Mouse (Mus musculus): ENCODE results near the gene Tlr9. TPM values are rescaled to one million over a fixed set of nuclear protein-coding genes. Genes with fewer than 3 reads are reported as not detected.

Gene Tlr9
- total and polyA plus RNA-seq, 3 experiments, result not detected

- Histone ChIP-seq H3K27me3 (ENCODE audit: control insufficient read depth in 1 of 2, insufficient read depth in 2 of 2, low read length in 2 of 2) (no peaks in the 10 kb centered on the region), H3K79me2 (ENCODE audit: control insufficient read depth, insufficient read depth, low read length, poor library complexity) (peaks cover 18% of the 10 kb centered on the region), H3K4me1 (ENCODE audit: control insufficient read depth in 1 of 2, insufficient read depth in 2 of 2, low read length in 2 of 2) (peaks cover 9 to 35% of the 10 kb centered on the region in 2 experiments), H3K4me3 (ENCODE audit: control insufficient read depth in 1 of 2, insufficient read depth in 1 of 2, low read depth in 2 of 2, low read length in 2 of 2) (peak overlapping the region; percentile 58 to 67), H3K36me3 (ENCODE audit: control insufficient read depth in 1 of 2, insufficient read depth in 2 of 2, low read length in 2 of 2) (peaks cover 0 to 19% of the 10 kb centered on the region in 2 experiments; a peak in 2 of 4 replicates), H3K9ac (ENCODE audit: control insufficient read depth, low read depth, low read length, poor library complexity, severe bottlenecking) (peak overlapping the region; percentile 60), H3K9me3 (replicated peaks; ENCODE audit: insufficient read depth, low read length) (no peaks in the 10 kb centered on the region), H3K27ac (ENCODE audit: control insufficient read depth, low read depth, low read length) (peak overlapping the region; percentile 58)
- no peak for TF ChIP-seq ZNF384 (IDR thresholded peaks at IDR 0.05; ENCODE audit: low read depth, low read length)
- TF ChIP-seq MAFK (IDR thresholded peaks at IDR 0.05; ENCODE audit: borderline replicate concordance, low read depth, low read length), result peak; percentile 96
- no peak for TF ChIP-seq ELF1 (IDR thresholded peaks at IDR 0.05; ENCODE audit: low read depth, low read length)
- DNase-seq (ENCODE audit: low read depth, low spot score), result no peak
These were observed 20.5 kb upstream of the Tlr9 start for GRCm38 (mm10) chr9:106201895-106202294.

GRCm38 (mm10) chr9:106202819-106203636 lies 19.4 kb upstream of the Tlr9 start, which contains the start of gene Twf2:
TSS of gene Twf2 (plus strand) at chr9:106203108.
- H3K27me3 ChIP-seq (ENCODE audit: control insufficient read depth in 1 of 2, insufficient read depth in 2 of 2, low read length in 2 of 2), result no peaks in the 10 kb centered on the region
- peak within 1 kb of the TSS; percentile 62 for H3K9ac ChIP-seq (ENCODE audit: control insufficient read depth, low read depth, low read length, poor library complexity, severe bottlenecking)
- H3K4me1 ChIP-seq (ENCODE audit: control insufficient read depth in 1 of 2, insufficient read depth in 2 of 2, low read length in 2 of 2), result peaks cover 9 to 35% of the 10 kb centered on the region in 2 experiments
- H3K27ac ChIP-seq (ENCODE audit: control insufficient read depth, low read depth, low read length), result peak within 1 kb of the TSS; percentile 58
- peaks cover 18% of the 10 kb centered on the region for H3K79me2 ChIP-seq (ENCODE audit: control insufficient read depth, insufficient read depth, low read length, poor library complexity)
- no peaks in the 10 kb centered on the region for H3K9me3 ChIP-seq (replicated peaks; ENCODE audit: insufficient read depth, low read length)
- peak within 1 kb of the TSS; percentile 67 to 88 for H3K4me3 ChIP-seq (ENCODE audit: control insufficient read depth in 1 of 2, insufficient read depth in 1 of 2, low read depth in 2 of 2, low read length in 2 of 2)
- H3K36me3 ChIP-seq (ENCODE audit: control insufficient read depth in 1 of 2, insufficient read depth in 2 of 2, low read length in 2 of 2), result peaks cover 0 to 19% of the 10 kb centered on the region in 2 experiments; a peak in 2 of 4 replicates
- DNase-seq (ENCODE audit: low read depth, low spot score), result peak; percentile 94
- TF ChIP-seq SIN3A (IDR thresholded peaks at IDR 0.05; ENCODE audit: low read length) (peak; percentile 48), HCFC1 (IDR thresholded peaks at IDR 0.05; ENCODE audit: low read depth, low read length) (peak; percentile 67), MAX (IDR thresholded peaks at IDR 0.05; ENCODE audit: low read length) (no peak; the same call in 1 of the 2 replicates), MAFK (IDR thresholded peaks at IDR 0.05; ENCODE audit: borderline replicate concordance, low read depth, low read length) (no peak), EP300 (IDR thresholded peaks at IDR 0.05; ENCODE audit: low read depth in 1 of 2, low read length in 2 of 2) (no peak), POLR2A (IDR thresholded peaks at IDR 0.05; ENCODE audit: control insufficient read depth in 1 of 2, insufficient read depth in 1 of 2, low read depth in 1 of 2, low read length in 2 of 2, poor library complexity in 1 of 2) (peak; percentile 60 to 73), GABPA (IDR thresholded peaks at IDR 0.05; ENCODE audit: low read depth, low read length) (no peak), ZC3H11A (IDR thresholded peaks at IDR 0.05; ENCODE audit: low read depth, low read length) (no peak), SMC3 (IDR thresholded peaks at IDR 0.05; ENCODE audit: low read depth, low read length) (no peak), KAT2A (conservative IDR thresholded peaks at IDR 0.05; ENCODE audit: low read depth, low read length) (no peak), MEF2A (IDR thresholded peaks at IDR 0.05; ENCODE audit: extremely low read depth, insufficient replicate concordance, low read depth, low read length, poor library complexity, severe bottlenecking) (no peak), CTCF (IDR thresholded peaks at IDR 0.05 in 2 of 3, conservative IDR thresholded peaks at IDR 0.05 in 1 of 3; ENCODE audit: control insufficient read depth in 1 of 3, insufficient read depth in 1 of 3, low read depth in 2 of 3, low read length in 3 of 3, poor library complexity in 1 of 3, severe bottlenecking in 1 of 3) (no peak), TAL1 (IDR thresholded peaks at IDR 0.05; ENCODE audit: low read length) (no peak), UBTF (IDR thresholded peaks at IDR 0.05; ENCODE audit: borderline replicate concordance, insufficient read depth, low read depth, low read length) (0 out of 2 replicates have a peak, but pooled peaks have one; percentile 37), NELFE (IDR thresholded peaks at IDR 0.05; ENCODE audit: low read depth, low read length) (peak; percentile 85), TCF12 (IDR thresholded peaks at IDR 0.05; ENCODE audit: low read depth, low read length) (0 out of 2 replicates have a peak, but pooled peaks have one; percentile 31), ETS1 (IDR thresholded peaks at IDR 0.05; ENCODE audit: low read depth, low read length) (no peak), USF2 (IDR thresholded peaks at IDR 0.05; ENCODE audit: borderline replicate concordance in 1 of 2, insufficient read depth in 1 of 2, low read depth in 1 of 2, low read length in 2 of 2) (no peak), RCOR1 (IDR thresholded peaks at IDR 0.05; ENCODE audit: low read depth, low read length) (no peak), POLR2AphosphoS2 (IDR thresholded peaks at IDR 0.05; ENCODE audit: low read length) (peak; percentile 67), E2F4 (IDR thresholded peaks at IDR 0.05; ENCODE audit: borderline replicate concordance, low read depth, low read length) (no peak), MYB (IDR thresholded peaks at IDR 0.05; ENCODE audit: low read depth, low read length) (no peak), NRF1 (IDR thresholded peaks at IDR 0.05; ENCODE audit: insufficient read depth, low read depth, low read length, poor library complexity, severe bottlenecking) (peak; percentile 84), MAZ (IDR thresholded peaks at IDR 0.05; ENCODE audit: low read depth, low read length) (no peak; the same call in 1 of the 2 replicates), ZNF384 (IDR thresholded peaks at IDR 0.05; ENCODE audit: low read depth, low read length) (no peak), POLR2AphosphoS5 (IDR thresholded peaks at IDR 0.05; ENCODE audit: borderline replicate concordance, low read depth, low read length) (no peak), ZMIZ1 (IDR thresholded peaks at IDR 0.05; ENCODE audit: low read depth, low read length) (peak; percentile 82; the same call in 1 of the 2 replicates)

Measured in MEL (cell line).